Comparison of ENCODE assay signal across 9 mouse cellular contexts in genomic region chr3:107939403-107939802, GRCm38 (mm10). TPM values are rescaled to one million over a fixed set of nuclear protein-coding genes. Genes with fewer than 3 reads are reported as not detected.
DNase-seq lines count a peak whose midpoint lies in the region; ATAC-seq lines count a peak whose summit lies in the region.
"Had no signal": no experiment of that assay in that cellular context is flagged by ENCODE, and none has a peak within 500 bp of the region (broad histone marks: within the 10 kb centered on the region; RNA-seq: fewer than 3 reads in every experiment).

No protein-coding gene starts in this region.

- no peaks in the 10 kb centered on the region for H3K36me3 ChIP-seq in midbrain, embryonic 10.5 days
- no peaks in the 10 kb centered on the region for H3K36me3 ChIP-seq in midbrain, embryonic 15.5 days (replicated peaks)
- no peaks in the 10 kb centered on the region for H3K36me3 ChIP-seq in forebrain, embryonic 14.5 days (ENCODE audit: control insufficient read depth, insufficient read depth, low read length)
- no peaks in the 10 kb centered on the region for H3K36me3 ChIP-seq in intestine, embryonic 14.5 days (ENCODE audit: control insufficient read depth, insufficient read depth, low read length)

- H3K9ac ChIP-seq in midbrain, embryonic 15.5 days = no peak overlapping the region
- H3K9ac ChIP-seq in forebrain, embryonic 14.5 days (ENCODE audit: low read length) = no peak overlapping the region
- H3K9ac ChIP-seq in intestine, embryonic 14.5 days (ENCODE audit: low read length) = no peak overlapping the region

- H3K4me3 ChIP-seq in midbrain, embryonic 10.5 days = no peak overlapping the region
- H3K4me3 ChIP-seq in midbrain, embryonic 15.5 days = no peak overlapping the region
- no peak overlapping the region for H3K4me3 ChIP-seq in forebrain, embryonic 14.5 days (ENCODE audit: low read depth, low read length)
- no peak overlapping the region for H3K4me3 ChIP-seq in intestine, embryonic 14.5 days (ENCODE audit: low read depth, low read length)
- H3K4me3 ChIP-seq: erythroblast, embryonic 14.5 days had no signal

- 48% methylated on average over 3 of the region's 3 CpGs for WGBS in midbrain, embryonic 10.5 days
- 51% methylated on average over 3 of the region's 3 CpGs for WGBS in midbrain, embryonic 15.5 days
- WGBS in forebrain, embryonic 14.5 days = 54% methylated on average over 3 of the region's 3 CpGs
- 50% methylated on average over 3 of the region's 3 CpGs for WGBS in intestine, embryonic 14.5 days

- H3K9me3 ChIP-seq in midbrain, embryonic 10.5 days (replicated peaks) = no peaks in the 10 kb centered on the region
- no peaks in the 10 kb centered on the region for H3K9me3 ChIP-seq in midbrain, embryonic 15.5 days
- H3K9me3 ChIP-seq in forebrain, embryonic 14.5 days (replicated peaks; ENCODE audit: control insufficient read depth, low read length) = no peaks in the 10 kb centered on the region
- H3K9me3 ChIP-seq in intestine, embryonic 14.5 days (ENCODE audit: control insufficient read depth, low read length) = no peaks in the 10 kb centered on the region

- no peak for ATAC-seq in midbrain, embryonic 15.5 days (replicated peaks)
- no peak for ATAC-seq in forebrain, embryonic 14.5 days
- no peak for ATAC-seq in intestine, embryonic 14.5 days (replicated peaks; ENCODE audit: low FRiP score, low TSS enrichment, low read depth)

- H3K27ac ChIP-seq in midbrain, embryonic 10.5 days (replicated peaks) = peak overlapping the region; percentile 19; the same call in 1 of the 2 replicates
- no peak overlapping the region for H3K27ac ChIP-seq in midbrain, embryonic 15.5 days
- no peak overlapping the region for H3K27ac ChIP-seq in forebrain, embryonic 14.5 days (ENCODE audit: low read depth, low read length)
- H3K27ac ChIP-seq in intestine, embryonic 14.5 days (ENCODE audit: low read depth) = no peak overlapping the region

- no peaks in the 10 kb centered on the region for H3K27me3 ChIP-seq in midbrain, embryonic 10.5 days (ENCODE audit: low read depth, poor library complexity, severe bottlenecking)
- H3K27me3 ChIP-seq in midbrain, embryonic 15.5 days (replicated peaks) = no peaks in the 10 kb centered on the region
- H3K27me3 ChIP-seq in forebrain, embryonic 14.5 days (replicated peaks; ENCODE audit: control insufficient read depth, insufficient read depth, low read length) = no peaks in the 10 kb centered on the region
- H3K27me3 ChIP-seq in intestine, embryonic 14.5 days (replicated peaks; ENCODE audit: control insufficient read depth, insufficient read depth, low read length) = no peaks in the 10 kb centered on the region

- peak; percentile 52 for DNase-seq in midbrain, embryonic 10.5 days (ENCODE audit: low spot score)
- peak; percentile 16 for DNase-seq in c-Kit-negative CD71-positive TER-119-positive erythroid progenitor cells, embryonic 14.5 days (ENCODE audit: low read depth, low spot score)
- DNase-seq in forebrain, embryonic 14.5 days (ENCODE audit: low spot score) = peak; percentile 40
- DNase-seq in intestine, embryonic 14.5 days (ENCODE audit: low spot score) = peak; percentile 80
- DNase-seq in liver = peak; percentile 57
- DNase-seq in naive thymus-derived CD4-positive, alpha-beta T cell, adult 2 months (ENCODE audit: low read depth) = peak; percentile 43
- DNase-seq in thymus, postnatal 10 days (ENCODE audit: low spot score in 2 of 2) = peak; percentile 16 to 55

- H3K4me1 ChIP-seq in midbrain, embryonic 10.5 days = peaks cover 22% of the 10 kb centered on the region
- peaks cover 17% of the 10 kb centered on the region for H3K4me1 ChIP-seq in midbrain, embryonic 15.5 days
- H3K4me1 ChIP-seq in forebrain, embryonic 14.5 days (ENCODE audit: control insufficient read depth, insufficient read depth, low read length) = 0 out of 2 replicates have a peak, but pooled peaks cover 4% of the 10 kb centered on the region
- H3K4me1 ChIP-seq in intestine, embryonic 14.5 days (replicated peaks; ENCODE audit: control insufficient read depth, insufficient read depth, low read length) = no peaks in the 10 kb centered on the region

- H3K4me2 ChIP-seq in midbrain, embryonic 15.5 days = no peak overlapping the region
- H3K4me2 ChIP-seq in forebrain, embryonic 14.5 days (ENCODE audit: low read length) = no peak overlapping the region
- H3K4me2 ChIP-seq in intestine, embryonic 14.5 days (ENCODE audit: low read length) = no peak overlapping the region

RNA-seq across cellular contexts. Expression of gene Gstm6, which starts 4.1 kb away (rescaled TPM):
- 13.1 and 13.4 TPM in 2 replicates for polyA plus RNA-seq in midbrain, embryonic 10.5 days (2016; fragmentation: Nextera tagmentation; extraction: Ambion mirVana)
- polyA plus RNA-seq in midbrain, embryonic 15.5 days (2015; fragmentation: Nextera tagmentation; extraction: Ambion mirVana) = 17.5 and 18.9 TPM in 2 replicates
- polyA plus RNA-seq in forebrain, embryonic 14.5 days (2014; fragmentation: Nextera tagmentation; extraction: Ambion mirVana) = 13.1 and 13.3 TPM in 2 replicates
- 8.7 and 11.6 TPM in 2 replicates for polyA plus RNA-seq in intestine, embryonic 14.5 days (2014; fragmentation: Nextera tagmentation; extraction: Ambion mirVana)
- polyA plus RNA-seq: erythroblast, embryonic 14.5 days had no signal

RNA-seq across cellular contexts. Expression of gene Gstm7, which starts 7.8 kb away (rescaled TPM):
- polyA plus RNA-seq in midbrain, embryonic 10.5 days (2016; fragmentation: Nextera tagmentation; extraction: Ambion mirVana) = 20.6 and 39.5 TPM in 2 replicates
- polyA plus RNA-seq in midbrain, embryonic 15.5 days (2015; fragmentation: Nextera tagmentation; extraction: Ambion mirVana) = 63.6 and 73.0 TPM in 2 replicates
- 92.7 and 102 TPM in 2 replicates for polyA plus RNA-seq in forebrain, embryonic 14.5 days (2014; fragmentation: Nextera tagmentation; extraction: Ambion mirVana)
- polyA plus RNA-seq in intestine, embryonic 14.5 days (2014; fragmentation: Nextera tagmentation; extraction: Ambion mirVana) = 21.3 and 23.4 TPM in 2 replicates
- polyA plus RNA-seq: erythroblast, embryonic 14.5 days had no signal

RNA-seq across cellular contexts. Expression of gene Gstm3, which starts 29.7 kb away (rescaled TPM):
- not detected in 2 replicates for polyA plus RNA-seq in midbrain, embryonic 10.5 days (2016; fragmentation: Nextera tagmentation; extraction: Ambion mirVana)
- polyA plus RNA-seq in midbrain, embryonic 15.5 days (2015; fragmentation: Nextera tagmentation; extraction: Ambion mirVana) = 0.25 TPM in 1 of 2 replicates, not detected in the other
- polyA plus RNA-seq in forebrain, embryonic 14.5 days (2014; fragmentation: Nextera tagmentation; extraction: Ambion mirVana) = not detected in 2 replicates
- polyA plus RNA-seq in intestine, embryonic 14.5 days (2014; fragmentation: Nextera tagmentation; extraction: Ambion mirVana) = 27.3 and 41.6 TPM in 2 replicates

RNA-seq across cellular contexts. Expression of gene Gstm5, which starts 43.8 kb away (rescaled TPM):
- polyA plus RNA-seq in midbrain, embryonic 10.5 days (2016; fragmentation: Nextera tagmentation; extraction: Ambion mirVana) = 240 and 243 TPM in 2 replicates
- 214 and 222 TPM in 2 replicates for polyA plus RNA-seq in midbrain, embryonic 15.5 days (2015; fragmentation: Nextera tagmentation; extraction: Ambion mirVana)
- 195 and 244 TPM in 2 replicates for polyA plus RNA-seq in forebrain, embryonic 14.5 days (2014; fragmentation: Nextera tagmentation; extraction: Ambion mirVana)
- polyA plus RNA-seq in intestine, embryonic 14.5 days (2014; fragmentation: Nextera tagmentation; extraction: Ambion mirVana) = 196 and 223 TPM in 2 replicates

RNA-seq across cellular contexts. Expression of gene Gstm2, which starts 46.9 kb away (rescaled TPM):
- 11.6 and 12.6 TPM in 2 replicates for polyA plus RNA-seq in midbrain, embryonic 10.5 days (2016; fragmentation: Nextera tagmentation; extraction: Ambion mirVana)
- 11.0 and 11.5 TPM in 2 replicates for polyA plus RNA-seq in midbrain, embryonic 15.5 days (2015; fragmentation: Nextera tagmentation; extraction: Ambion mirVana)
- 5.5 and 6.0 TPM in 2 replicates for polyA plus RNA-seq in forebrain, embryonic 14.5 days (2014; fragmentation: Nextera tagmentation; extraction: Ambion mirVana)
- 140 and 141 TPM in 2 replicates for polyA plus RNA-seq in intestine, embryonic 14.5 days (2014; fragmentation: Nextera tagmentation; extraction: Ambion mirVana)
- polyA plus RNA-seq: erythroblast, embryonic 14.5 days had no signal

Comparison
In these comparisons a context has a peak if more than half of its experiments do, and no peak if none do; other contexts are left out.
1. DNase-seq: peak in every context shown above with its lines; median percentile 80 in intestine, embryonic 14.5 days; 57 in liver; 52 in midbrain, embryonic 10.5 days; 43 in naive thymus-derived CD4-positive, alpha-beta T cell, adult 2 months; 40 in forebrain, embryonic 14.5 days; 36 in thymus, postnatal 10 days; 16 in c-Kit-negative CD71-positive TER-119-positive erythroid progenitor cells, embryonic 14.5 days.
2. RNA of gene Gstm3, which starts 29.7 kb away (polyA plus RNA-seq): 27.3 to 41.6 TPM in intestine, embryonic 14.5 days; 0.25 TPM in midbrain, embryonic 15.5 days, not detected in forebrain, embryonic 14.5 days and not detected in midbrain, embryonic 10.5 days; every median in the first group is over 10 times any median in the second.